Mouse (Mus musculus) embryonic facial prominence, embryonic 11.5 days (tissue): ENCODE measurements around the gene Eml3. TPM values are rescaled to one million over a fixed set of nuclear protein-coding genes. Genes with fewer than 3 reads are reported as not detected.
A peak's percentile ranks its signal among the peaks of the same experiment; 100 is the strongest.

ENCODE experiments used
- ATAC-seq: fragments of 200-750 bp; cut with Nextera tagmentation; replicated peaks from 2 replicates; pipeline ENCODE4 v1.8.0; 2017; ENCODE audit warnings: low read depth; ENCODE audit not compliant: insufficient number of reproducible peaks, low FRiP score, low TSS enrichment
- DNase-seq: peaks from one replicate; pipeline ENCODE4 v3.0.0-alpha.2; 2015; ENCODE audit warnings: low spot score
- H3K27ac ChIP-seq: fragments of 300-500 bp; sonication (generic); replicated peaks from 2 replicates; pipeline ENCODE4 v1.5.1; 2014; ENCODE audit warnings: mild to moderate bottlenecking, low read depth, low read length, control low read depth
- H3K27me3 ChIP-seq: fragments of 300-500 bp; sonication (generic); 2 replicates; pipeline ENCODE4 v1.6.1; 2014; ENCODE audit warnings: mild to moderate bottlenecking, low read length, moderate library complexity, mixed read lengths; ENCODE audit not compliant: control insufficient read depth, insufficient read depth
- H3K36me3 ChIP-seq: fragments of 300-500 bp; sonication (generic); replicated peaks from 2 replicates; pipeline ENCODE4 v1.6.1; 2014; ENCODE audit warnings: low read depth, mild to moderate bottlenecking, low read length, moderate library complexity, mixed read lengths; ENCODE audit not compliant: control insufficient read depth, insufficient read depth
- H3K4me1 ChIP-seq: fragments of 300-500 bp; sonication (generic); 2 replicates; pipeline ENCODE4 v1.6.1; 2014; ENCODE audit warnings: low read length, mixed read lengths; ENCODE audit not compliant: control insufficient read depth, insufficient read depth
- H3K4me2 ChIP-seq: fragments of 300-500 bp; sonication (generic); 2 replicates; pipeline ENCODE4 v1.6.1; 2014; ENCODE audit warnings: low read depth, mild to moderate bottlenecking, control low read depth, low read length, moderate library complexity
- H3K4me3 ChIP-seq: fragments of 300-500 bp; sonication (generic); 2 replicates; pipeline ENCODE4 v1.5.1; 2014; ENCODE audit warnings: low read depth, low read length, control low read depth
- H3K9ac ChIP-seq: fragments of 300-500 bp; sonication (generic); replicated peaks from 2 replicates; pipeline ENCODE4 v1.6.1; 2014; ENCODE audit warnings: mild to moderate bottlenecking, control low read depth, low read length
- H3K9me3 ChIP-seq: fragments of 300-500 bp; sonication (generic); replicated peaks from 2 replicates; pipeline ENCODE4 v1.6.1; 2016; ENCODE audit warnings: mild to moderate bottlenecking, low read length, inconsistent platforms, mixed read lengths; ENCODE audit not compliant: control insufficient read depth
- WGBS: fragments of 180-500 bp; shearing (Covaris S2); extraction: QIAGEN DNeasy Blood & Tissue Kit; methylation state at CpG from one replicate; pipeline ENCODE4 v1.1.7; 2014; 5-methylcytosine and 5-hydroxymethylcytosine counted together
- polyA plus RNA-seq: library from polyadenylated mRNA; unstranded; fragments of >200 nt; fragmentation: Nextera tagmentation; extraction: Ambion mirVana; gene quantifications from 2 replicates; pipeline ENCODE4 v1.2.1, GENCODE M21; 2014

The Eml3 gene
- polyA plus RNA-seq: 8.4 and 9.0 TPM in 2 replicates

DNA sequence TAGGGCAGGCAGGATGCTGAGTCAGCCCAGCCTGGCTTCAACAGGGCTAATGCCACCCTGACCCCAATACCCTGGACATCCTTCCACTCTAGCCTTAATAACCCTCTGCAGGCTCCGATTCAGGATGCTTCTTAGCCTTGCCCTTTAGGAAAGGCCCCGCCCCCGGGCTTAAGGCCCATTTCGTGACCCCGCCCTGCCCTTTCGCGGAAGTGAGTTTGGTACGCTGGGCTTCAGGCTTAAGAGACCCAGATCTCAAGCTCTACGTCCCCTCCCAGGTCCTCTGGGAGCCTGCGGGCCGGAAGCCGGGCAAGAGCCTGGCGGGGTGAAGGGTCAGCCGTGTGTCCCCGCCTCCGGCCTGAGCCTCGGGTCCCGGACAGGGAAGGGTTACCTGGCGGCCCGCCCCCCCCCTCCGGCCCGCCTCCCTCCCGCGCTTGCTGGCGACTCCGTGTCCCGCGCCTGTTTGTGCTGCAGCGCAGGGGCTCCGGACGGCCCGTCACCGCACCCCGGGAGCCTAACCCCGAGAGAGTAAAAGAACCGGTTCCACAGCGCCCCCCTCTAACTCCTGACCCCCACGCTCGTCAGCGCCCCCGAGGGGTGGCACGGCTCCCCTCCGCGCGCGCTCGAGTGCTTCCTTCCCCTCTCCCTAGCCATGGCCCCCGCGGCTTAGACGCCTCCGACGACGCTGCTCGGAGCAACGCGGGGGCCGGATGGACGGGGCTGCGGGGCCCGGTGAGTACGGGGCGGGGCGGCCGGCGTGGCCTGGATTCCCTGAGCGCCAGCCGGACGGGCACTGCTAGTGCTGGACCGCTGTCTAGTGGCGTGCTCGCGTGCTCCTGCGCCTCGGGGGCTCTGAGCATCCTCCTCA, at the start of gene Eml3, which contains the start of gene Rom1:
Gene Eml3, plus strand, starts transcription at position 329 of the 865 bp plus-strand sequence.
Gene Rom1, minus strand, starts transcription at position 133 of the 865 bp plus-strand sequence.
- DNase-seq (peak; percentile 73), ATAC-seq (peak; percentile 74)
- peak within 1 kb of the TSS; percentile 71 for H3K4me3 ChIP-seq
- peak within 1 kb of the TSS; percentile 83 for H3K9ac ChIP-seq
- no peaks in the 10 kb centered on the region for H3K27me3 ChIP-seq
- H3K9me3 ChIP-seq: no peaks in the 10 kb centered on the region
- H3K36me3 ChIP-seq: no peaks in the 10 kb centered on the region
- H3K27ac ChIP-seq: peak within 1 kb of the TSS; percentile 47; the same call in 1 of the 2 replicates
- H3K4me2 ChIP-seq: peak within 1 kb of the TSS; percentile 81
- WGBS: under 1% methylated on average over 60 of the region's 74 CpGs
- H3K4me1 ChIP-seq: no peaks in the 10 kb centered on the region

- peak; percentile 98 for ATAC-seq
- Histone ChIP-seq H3K4me3 (peak within 1 kb of the TSS; percentile 82), H3K4me2 (peak within 1 kb of the TSS; percentile 81), H3K36me3 (peaks cover under 1% of the 10 kb centered on the region), H3K27ac (peak within 1 kb of the TSS; percentile 52), H3K9ac (peak within 1 kb of the TSS; percentile 91), H3K4me1 (no peaks in the 10 kb centered on the region), H3K27me3 (no peaks in the 10 kb centered on the region), H3K9me3 (no peaks in the 10 kb centered on the region)
- DNase-seq: peak; percentile 92
- under 1% methylated on average over 42 of the region's 42 CpGs for WGBS
These were observed 48.9 kb upstream of the Eml3 start, which contains the start of gene Uqcc3 for GRCm38 (mm10) chr19:8880311-8881033. Gene Uqcc3, minus strand, starts transcription at chr19:8880923.

DNA sequence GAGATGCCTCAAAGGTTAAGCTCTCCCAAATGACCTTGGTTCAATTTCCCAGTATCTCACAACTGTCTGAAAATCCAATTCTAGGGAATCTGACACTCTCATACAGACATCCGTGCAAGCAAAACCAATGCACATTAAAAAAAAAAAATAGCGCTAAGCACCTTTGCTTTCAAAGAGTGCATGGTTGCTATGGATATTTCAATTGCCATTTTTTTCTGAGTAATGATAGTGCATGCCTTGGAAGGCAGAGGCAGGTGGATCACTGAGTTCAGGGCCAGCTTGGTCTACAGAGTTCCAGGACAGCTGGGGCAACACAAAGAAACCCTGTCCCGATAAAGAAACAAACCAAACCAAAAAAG, 48.3 kb upstream of the Eml3 start:
- Histone ChIP-seq H3K4me1 (no peaks in the 10 kb centered on the region), H3K4me3 (peak overlapping the region; percentile 82)

DNA sequence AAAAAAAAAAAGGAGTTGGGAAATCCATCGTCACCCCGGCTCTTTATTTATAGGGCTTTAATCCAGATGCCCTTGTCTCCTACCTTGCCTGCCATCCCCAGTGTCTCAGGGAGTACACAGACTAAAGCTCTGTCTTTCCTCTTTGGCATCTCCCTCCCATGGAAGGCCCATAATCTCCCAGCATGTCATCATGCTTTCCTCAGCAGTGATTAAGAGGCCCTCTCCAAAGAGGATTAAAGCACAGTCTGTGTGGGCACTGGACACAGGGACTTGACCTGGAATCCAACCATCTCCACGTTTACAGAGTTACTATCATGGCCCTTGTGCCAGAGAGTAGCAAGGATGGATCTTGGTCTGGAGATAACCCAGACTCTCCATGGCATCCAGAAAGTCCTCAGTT, 45.7 kb upstream of the Eml3 start, which contains the start of the genes Lbhd1 and Gm49403:
Gene Lbhd1, plus strand, starts transcription at position 117 of the 400 bp plus-strand sequence.
Gene Gm49403, plus strand, starts transcription at position 315 of the 400 bp plus-strand sequence.
- H3K9me3 ChIP-seq: no peaks in the 10 kb centered on the region
- no peak within 1 kb of the TSS for H3K4me3 ChIP-seq
- DNase-seq: no peak
- no peaks in the 10 kb centered on the region for H3K27me3 ChIP-seq
- no peaks in the 10 kb centered on the region for H3K4me1 ChIP-seq
- no peaks in the 10 kb centered on the region for H3K36me3 ChIP-seq
- 82% methylated on average over 3 of the region's 3 CpGs for WGBS
- H3K4me2 ChIP-seq: no peak within 1 kb of the TSS
- H3K9ac ChIP-seq: no peak within 1 kb of the TSS
- ATAC-seq: no peak
- no peak within 1 kb of the TSS for H3K27ac ChIP-seq

More for the DNA sequence above, 48.3 kb upstream of the Eml3 start:
- H3K9ac ChIP-seq: peak overlapping the region; percentile 91; the same call in 1 of the 2 replicates
- no peaks in the 10 kb centered on the region; the same call in 1 of the 2 replicates for H3K36me3 ChIP-seq
- no peaks in the 10 kb centered on the region for H3K9me3 ChIP-seq
- H3K27ac ChIP-seq: no peak overlapping the region
- no peaks in the 10 kb centered on the region for H3K27me3 ChIP-seq
- ATAC-seq (no peak), DNase-seq (no peak)
- whole genome bisulfite sequencing: 20% methylated on average over 3 of the region's 3 CpGs
- H3K4me2 ChIP-seq: peak overlapping the region; percentile 81

- H3K4me3 ChIP-seq: no peak overlapping the region
- H3K9me3 ChIP-seq: no peaks in the 10 kb centered on the region
- peaks cover 4% of the 10 kb centered on the region for H3K36me3 ChIP-seq
- ATAC-seq (no peak), DNase-seq (no peak)
- WGBS: 52% methylated on average over 1 of the region's 1 CpGs
- H3K4me2 ChIP-seq: no peak overlapping the region
- no peaks in the 10 kb centered on the region for H3K27me3 ChIP-seq
- H3K4me1 ChIP-seq: no peaks in the 10 kb centered on the region
- no peak overlapping the region for H3K9ac ChIP-seq
- no peak overlapping the region for H3K27ac ChIP-seq
These were observed 42.3 kb upstream of the Eml3 start for GRCm38 (mm10) chr19:8886916-8887584.

DNA sequence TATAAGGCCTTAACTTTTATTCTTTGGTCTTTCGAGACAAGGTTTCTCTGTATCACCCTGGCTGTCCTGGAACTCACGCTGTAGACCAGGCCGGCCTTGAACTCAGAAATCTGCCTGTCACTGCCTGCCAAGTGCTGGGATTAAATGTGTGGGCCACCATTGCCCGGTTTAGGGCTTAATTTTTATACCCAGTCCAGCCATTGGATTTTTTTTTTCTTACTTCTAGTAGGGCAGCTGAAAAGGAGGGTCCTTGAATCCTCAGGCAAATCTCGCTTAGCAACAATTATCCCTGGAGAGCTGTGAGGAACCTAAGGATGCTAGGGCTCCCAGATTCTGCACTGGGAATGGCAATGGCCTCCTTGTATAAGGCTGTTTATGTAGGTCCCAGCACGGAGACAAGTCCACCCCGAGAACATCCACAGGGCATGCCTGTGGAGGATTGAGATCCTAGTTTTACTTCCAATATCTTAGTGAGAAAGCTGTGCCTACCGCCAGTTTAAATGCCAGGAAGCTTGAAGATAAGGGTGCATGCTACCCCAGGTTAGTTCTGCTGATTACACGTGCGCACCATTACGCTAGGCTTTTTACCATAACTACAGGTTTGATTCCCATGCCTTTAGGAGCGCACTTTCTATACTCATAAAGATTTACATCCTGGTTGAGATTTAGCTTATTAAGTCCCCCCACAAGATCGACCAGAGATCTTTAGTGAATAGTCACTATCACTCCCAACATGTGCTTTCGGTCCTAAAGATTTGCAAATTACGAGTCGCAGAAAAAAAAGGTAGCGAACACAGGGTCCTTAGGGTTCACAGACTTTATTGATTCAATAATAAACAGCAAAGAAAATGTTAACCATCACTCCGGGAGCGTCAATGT, 41.5 kb upstream of the Eml3 start:
- DNase-seq: no peak

More for the DNA sequence above, 41.5 kb upstream of the Eml3 start:
- no peak for ATAC-seq
- Histone ChIP-seq H3K9me3 (no peaks in the 10 kb centered on the region), H3K27ac (peak overlapping the region; percentile 60; the same call in 1 of the 2 replicates), H3K36me3 (peaks cover 4% of the 10 kb centered on the region), H3K4me1 (no peaks in the 10 kb centered on the region), H3K9ac (peak overlapping the region; percentile 77), H3K4me3 (peak overlapping the region; percentile 44), H3K4me2 (peak overlapping the region; percentile 68), H3K27me3 (no peaks in the 10 kb centered on the region)
- whole genome bisulfite sequencing: 16% methylated on average over 19 of the region's 19 CpGs
